Mouse (Mus musculus) spleen, adult 2 months (tissue): Measurements from ENCODE around the gene Rangap1. TPM values are rescaled to one million over a fixed set of nuclear protein-coding genes. Genes with fewer than 3 reads are reported as not detected.

Experiments used
- DNase-seq, 2 experiments: peaks; one replicate each; pipeline versions ENCODE4 v3.0.0 to v3.0.0-alpha.2; 2012 to 2021; ENCODE audit warnings: low spot score in 2 of 2, low read depth in 1 of 2
- H3K27ac ChIP-seq: fragments of 200-500 bp; 2 replicates; pipeline ENCODE4 v1.5.1; 2012; ENCODE audit warnings: low read length, inconsistent platforms; ENCODE audit not compliant: insufficient read depth
- H3K27me3 ChIP-seq: fragments of 200-500 bp; 2 replicates; pipeline ENCODE4 v1.6.1; 2012; ENCODE audit warnings: mild to moderate bottlenecking, moderate library complexity, low read length, inconsistent platforms; ENCODE audit not compliant: control insufficient read depth, insufficient read depth
- H3K36me3 ChIP-seq: fragments of 200-500 bp; 2 replicates; pipeline ENCODE4 v1.6.1; 2012; ENCODE audit warnings: mild to moderate bottlenecking, low read length, inconsistent platforms; ENCODE audit not compliant: control insufficient read depth, insufficient read depth
- H3K4me1 ChIP-seq: fragments of 200-500 bp; 2 replicates; pipeline ENCODE4 v1.6.1; 2011; ENCODE audit warnings: inconsistent platforms; ENCODE audit not compliant: control insufficient read depth, insufficient read depth, insufficient read length
- H3K4me3 ChIP-seq: fragments of 200-500 bp; 2 replicates; pipeline ENCODE4 v1.5.1; 2011; ENCODE audit warnings: mild to moderate bottlenecking, inconsistent platforms; ENCODE audit not compliant: insufficient read depth, insufficient read length; ENCODE audit errors: extremely low read depth
- CTCF ChIP-seq: fragments of 200-500 bp; IDR thresholded peaks from 2 replicates; pipeline ENCODE4 v1.5.1; 2011; ENCODE audit warnings: mild to moderate bottlenecking, inconsistent platforms; ENCODE audit not compliant: insufficient read depth, insufficient read length, insufficient replicate concordance; ENCODE audit errors: extremely low read depth
- POLR2A ChIP-seq: fragments of 200-500 bp; IDR thresholded peaks from 2 replicates; pipeline ENCODE4 v1.6.1; 2011; ENCODE audit warnings: low read depth, low read length, inconsistent platforms
- WGBS: fragments of 180-500 bp; shearing (Covaris S2); methylation state at CpG from one replicate; pipeline ENCODE4 v1.1.7; 2018; 5-methylcytosine and 5-hydroxymethylcytosine counted together
- polyA plus RNA-seq: library from polyadenylated mRNA; depleted of rRNA; stranded (reverse); fragments of >200 nt; gene quantifications from 2 replicates; pipeline ENCODE4 v1.2.3, GENCODE M21; 2012

Rangap1 gene
- polyA plus RNA-seq, 1 experiment, result 26.6 TPM

- TF ChIP-seq CTCF, result no peak
- TF ChIP-seq POLR2A, result no peak
- H3K4me1 ChIP-seq, result no peaks in the 10 kb centered on the region
- 28% methylated on average over 2 of the region's 2 CpGs for WGBS
- H3K27ac ChIP-seq, result no peak overlapping the region
- no peak overlapping the region for H3K4me3 ChIP-seq
- no peaks in the 10 kb centered on the region for H3K36me3 ChIP-seq
- no peak for DNase-seq
- H3K27me3 ChIP-seq, result no peaks in the 10 kb centered on the region
These were observed 5.4 kb downstream of the Rangap1 start for GRCm38 (mm10) chr15:81739924-81740323.

GRCm38 (mm10) chr15:81739296-81739695, 6.0 kb downstream of the Rangap1 start:
- DNase-seq, result no peak
- Histone ChIP-seq H3K36me3 (no peaks in the 10 kb centered on the region), H3K27me3 (no peaks in the 10 kb centered on the region), H3K27ac (no peak overlapping the region), H3K4me3 (no peak overlapping the region), H3K4me1 (no peaks in the 10 kb centered on the region)
- TF ChIP-seq CTCF (no peak), POLR2A (no peak)
- WGBS, result 83% methylated on average over 3 of the region's 3 CpGs

GRCm38 (mm10) chr15:81735075-81735474, 10.3 kb downstream of the Rangap1 start:
- 46% methylated on average over 3 of the region's 3 CpGs for WGBS

DNA sequence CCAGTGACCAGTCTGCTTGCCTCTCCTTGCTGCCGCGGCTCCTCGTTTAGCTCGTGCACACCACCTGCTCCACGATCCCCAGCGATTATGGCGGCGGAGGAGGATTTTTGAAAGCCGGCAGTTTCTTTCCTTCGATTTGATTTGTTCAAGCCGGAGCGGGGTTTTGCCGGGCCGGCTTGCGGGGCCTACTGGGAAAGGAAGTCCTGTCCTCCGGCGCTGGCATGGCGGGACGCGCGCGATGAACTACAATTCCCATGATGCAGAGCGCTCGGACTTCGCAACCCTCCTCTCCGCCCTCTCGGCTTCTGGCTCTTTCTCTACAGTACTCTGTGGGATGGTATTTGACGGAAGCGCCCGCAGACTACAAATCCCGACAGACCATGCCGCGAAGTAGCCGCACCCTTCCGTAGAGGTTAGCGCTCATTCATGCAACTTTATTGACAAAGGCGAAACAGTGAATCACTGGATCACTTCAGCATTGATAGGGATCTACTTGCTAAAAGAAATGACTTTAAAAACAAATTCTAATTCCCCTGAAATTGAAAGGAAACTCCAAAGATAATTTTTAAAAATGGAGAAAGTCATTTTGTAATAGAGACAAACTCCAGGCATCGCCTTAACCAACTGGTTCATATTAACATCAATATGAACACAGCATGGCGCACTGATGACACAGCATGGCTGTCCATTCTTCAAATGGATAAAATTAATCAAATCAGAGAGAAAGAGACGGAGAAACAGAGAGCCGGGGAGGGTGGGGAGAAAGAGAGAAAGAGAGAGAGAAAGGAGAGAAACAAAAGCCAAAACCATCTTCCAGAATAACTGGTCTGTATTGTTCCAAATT, 15.3 kb downstream of the Rangap1 start:
- no peak for TF ChIP-seq CTCF
- TF ChIP-seq POLR2A, result peak; percentile 27
- H3K4me1 ChIP-seq, result peaks cover 6% of the 10 kb centered on the region; the same call in 1 of the 2 replicates
- peak overlapping the region; percentile 68 for H3K27ac ChIP-seq
- peak; percentile 97 to 98 for DNase-seq
- no peaks in the 10 kb centered on the region for H3K36me3 ChIP-seq
- WGBS, result 7% methylated on average over 41 of the region's 41 CpGs
- H3K27me3 ChIP-seq, result no peaks in the 10 kb centered on the region
- peak overlapping the region; percentile 86 for H3K4me3 ChIP-seq

More at GRCm38 (mm10) chr15:81735075-81735474, 10.3 kb downstream of the Rangap1 start:
- Histone ChIP-seq H3K27me3 (no peaks in the 10 kb centered on the region), H3K4me1 (no peaks in the 10 kb centered on the region), H3K4me3 (no peak overlapping the region), H3K27ac (no peak overlapping the region), H3K36me3 (no peaks in the 10 kb centered on the region)
- TF ChIP-seq CTCF, result no peak
- no peak for TF ChIP-seq POLR2A
- DNase-seq, result no peak

DNA sequence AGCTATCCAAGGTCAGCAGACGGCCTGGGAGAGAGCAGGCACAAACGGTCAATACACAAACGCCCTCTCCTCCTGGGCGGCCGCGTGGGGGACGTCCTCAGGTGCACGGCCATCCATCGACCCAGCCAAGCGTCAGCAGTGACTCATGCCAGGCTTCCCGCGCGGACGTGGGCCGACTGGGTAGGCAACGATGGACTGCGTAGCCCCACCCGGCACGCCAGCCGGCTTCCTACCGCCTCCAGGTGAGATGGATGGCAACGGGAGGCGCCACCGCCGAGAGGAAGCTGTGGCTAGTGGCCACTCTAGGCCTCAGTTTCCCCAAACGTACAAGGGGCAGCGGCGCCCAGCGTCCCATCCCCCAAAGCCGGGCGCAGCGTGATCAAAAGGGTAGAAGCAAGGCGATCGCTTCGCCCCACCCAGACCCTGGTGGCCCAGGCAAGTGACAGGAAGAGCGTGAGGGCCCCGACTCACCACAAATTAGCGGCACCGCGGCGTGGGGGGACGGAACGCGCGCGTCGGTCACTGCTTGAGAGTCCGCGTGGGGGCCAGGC, 16.0 kb downstream of the Rangap1 start:
- Histone ChIP-seq H3K27me3 (no peaks in the 10 kb centered on the region), H3K27ac (peak overlapping the region; percentile 68), H3K4me1 (peaks cover 6% of the 10 kb centered on the region; the same call in 1 of the 2 replicates), H3K36me3 (peaks cover 1% of the 10 kb centered on the region; the same call in 1 of the 2 replicates), H3K4me3 (peak overlapping the region; percentile 86)
- no peak for TF ChIP-seq CTCF
- no peak for TF ChIP-seq POLR2A
- under 1% methylated on average over 49 of the region's 49 CpGs for WGBS
- DNase-seq, result peak in 1 of 2 experiments; percentile 25

- H3K4me3 ChIP-seq, result no peak overlapping the region
- H3K36me3 ChIP-seq, result peaks cover 16% of the 10 kb centered on the region
- WGBS, result over 99% methylated on average over 8 of the region's 8 CpGs
- peaks cover 6% of the 10 kb centered on the region; the same call in 1 of the 2 replicates for H3K4me1 ChIP-seq
- H3K27ac ChIP-seq, result no peak overlapping the region
- no peak for TF ChIP-seq POLR2A
- no peak for TF ChIP-seq CTCF
- no peaks in the 10 kb centered on the region for H3K27me3 ChIP-seq
- no peak for DNase-seq
These were observed 19.4 kb downstream of the Rangap1 start for GRCm38 (mm10) chr15:81725965-81726364.
